Mouse (Mus musculus) embryonic facial prominence, embryonic 10.5 days (tissue): Measurements from ENCODE around the gene Cyb5d1. TPM values are rescaled to one million over a fixed set of nuclear protein-coding genes. Genes with fewer than 3 reads are reported as not detected.
"Not testable (repeated sequence)": the region's sequence is repeated elsewhere in the genome, so short reads cannot be mapped to it uniquely, and the experiment has no call there.

Experiments used
- DNase-seq: peaks from one replicate; pipeline ENCODE4 v3.0.0-alpha.2; 2017; ENCODE audit warnings: low spot score
- H3K27ac ChIP-seq: fragments of 300-500 bp; sonication (generic); replicated peaks from 2 replicates; pipeline ENCODE4 v1.5.1; 2016; ENCODE audit warnings: mild to moderate bottlenecking
- H3K27me3 ChIP-seq: fragments of 300-500 bp; sonication (generic); replicated peaks from 2 replicates; pipeline ENCODE4 v1.6.1; 2016; ENCODE audit warnings: low read depth, mild to moderate bottlenecking; ENCODE audit not compliant: poor library complexity, severe bottlenecking
- H3K36me3 ChIP-seq: fragments of 300-500 bp; sonication (generic); replicated peaks from 2 replicates; pipeline ENCODE4 v1.6.1; 2016; ENCODE audit warnings: mild to moderate bottlenecking, moderate library complexity
- H3K4me1 ChIP-seq: fragments of 300-500 bp; sonication (generic); 2 replicates; pipeline ENCODE4 v1.6.1; 2016
- H3K4me3 ChIP-seq: fragments of 300-500 bp; sonication (generic); 2 replicates; pipeline ENCODE4 v1.5.1; 2016; ENCODE audit warnings: mild to moderate bottlenecking, moderate library complexity
- H3K9me3 ChIP-seq: fragments of 300-500 bp; sonication (generic); 2 replicates; pipeline ENCODE4 v1.6.1; 2016; ENCODE audit warnings: mild to moderate bottlenecking
- WGBS: fragments of 180-500 bp; shearing (Covaris S2); methylation state at CpG from one replicate; pipeline ENCODE4 v1.1.7; 2016; 5-methylcytosine and 5-hydroxymethylcytosine counted together
- polyA plus RNA-seq: library from polyadenylated mRNA; unstranded; fragments of >200 nt; fragmentation: Nextera tagmentation; extraction: Ambion mirVana; gene quantifications from 2 replicates; pipeline ENCODE4 v1.2.1, GENCODE M21; 2016

The Cyb5d1 gene
- polyA plus RNA-seq, 1 experiment from 2014 or later: 49.3 TPM

GRCm38 (mm10) chr11:69398059-69398458, 2.6 kb upstream of the Cyb5d1 start, which contains the start of gene Tmem88:
TSS of gene Tmem88 (minus strand) at chr11:69398234.
- Histone ChIP-seq H3K4me3 (peak within 1 kb of the TSS; percentile 71), H3K27ac (peak within 1 kb of the TSS; percentile 93), H3K36me3 (peaks cover 42% of the 10 kb centered on the region), H3K27me3 (peaks cover 18% of the 10 kb centered on the region), H3K4me1 (peaks cover 62% of the 10 kb centered on the region), H3K9me3 (no peaks in the 10 kb centered on the region)
- DNase-seq: peak; percentile 77
- WGBS: 3% methylated on average over 16 of the region's 16 CpGs

GRCm38 (mm10) chr11:69397581-69398057, 2.2 kb upstream of the Cyb5d1 start:
- H3K27ac ChIP-seq: peak overlapping the region; percentile 93

DNA sequence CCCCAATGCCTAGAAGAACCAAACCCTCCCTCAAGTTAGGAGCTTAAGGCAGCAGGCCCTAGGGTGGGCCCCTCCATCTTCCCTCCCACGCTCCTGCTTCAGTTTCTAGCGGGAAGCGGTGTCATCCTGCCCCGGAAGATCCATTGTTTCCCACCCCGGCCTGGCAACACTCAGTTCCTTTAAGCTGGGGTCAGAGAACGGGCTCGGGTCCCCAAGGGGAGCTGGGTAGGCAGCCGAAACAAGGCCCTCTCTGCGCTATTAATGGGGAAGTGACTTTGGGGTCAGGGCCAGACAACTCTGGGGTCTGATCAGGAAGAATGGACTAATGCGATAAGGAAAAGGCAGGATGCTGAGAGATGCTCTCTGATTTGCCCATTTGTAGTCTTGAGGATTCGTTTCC, 1.3 kb upstream of the Cyb5d1 start:
- Histone ChIP-seq H3K9me3 (no peaks in the 10 kb centered on the region), H3K4me1 (peaks cover 62% of the 10 kb centered on the region), H3K4me3 (peak overlapping the region; percentile 71), H3K27me3 (peaks cover 18% of the 10 kb centered on the region), H3K36me3 (peaks cover 39% of the 10 kb centered on the region), H3K27ac (peak overlapping the region; percentile 93)
- peak; percentile 53 for DNase-seq
- 26% methylated on average over 11 of the region's 11 CpGs for WGBS

More at GRCm38 (mm10) chr11:69397581-69398057, 2.2 kb upstream of the Cyb5d1 start:
- no peaks in the 10 kb centered on the region for H3K9me3 ChIP-seq
- H3K4me3 ChIP-seq: peak overlapping the region; percentile 71
- peaks cover 62% of the 10 kb centered on the region for H3K4me1 ChIP-seq
- WGBS: 5% methylated on average over 24 of the region's 24 CpGs
- H3K36me3 ChIP-seq: peaks cover 42% of the 10 kb centered on the region
- DNase-seq: peak; percentile 68
- peaks cover 18% of the 10 kb centered on the region for H3K27me3 ChIP-seq

GRCm38 (mm10) chr11:69395634-69396373, 373 bp upstream of the Cyb5d1 start:
- H3K27ac ChIP-seq: peak overlapping the region; percentile 93
- under 1% methylated on average over 48 of the region's 48 CpGs for WGBS
- H3K4me1 ChIP-seq: peaks cover 54% of the 10 kb centered on the region
- no peaks in the 10 kb centered on the region for H3K9me3 ChIP-seq
- DNase-seq: peak; percentile 95
- H3K4me3 ChIP-seq: peak overlapping the region; percentile 71
- H3K36me3 ChIP-seq: peaks cover 29% of the 10 kb centered on the region
- H3K27me3 ChIP-seq: peaks cover 13% of the 10 kb centered on the region

GRCm38 (mm10) chr11:69394591-69395167, 752 bp downstream of the Cyb5d1 start:
- Histone ChIP-seq H3K4me3 (peak overlapping the region; percentile 71), H3K4me1 (peaks cover 49% of the 10 kb centered on the region), H3K27ac (peak overlapping the region; percentile 93), H3K36me3 (peaks cover 18% of the 10 kb centered on the region)
- peak; percentile 45 for DNase-seq
- not testable (repeated sequence) for H3K9me3 ChIP-seq, H3K27me3 ChIP-seq
- 2% methylated on average over 31 of the region's 31 CpGs for WGBS

DNA sequence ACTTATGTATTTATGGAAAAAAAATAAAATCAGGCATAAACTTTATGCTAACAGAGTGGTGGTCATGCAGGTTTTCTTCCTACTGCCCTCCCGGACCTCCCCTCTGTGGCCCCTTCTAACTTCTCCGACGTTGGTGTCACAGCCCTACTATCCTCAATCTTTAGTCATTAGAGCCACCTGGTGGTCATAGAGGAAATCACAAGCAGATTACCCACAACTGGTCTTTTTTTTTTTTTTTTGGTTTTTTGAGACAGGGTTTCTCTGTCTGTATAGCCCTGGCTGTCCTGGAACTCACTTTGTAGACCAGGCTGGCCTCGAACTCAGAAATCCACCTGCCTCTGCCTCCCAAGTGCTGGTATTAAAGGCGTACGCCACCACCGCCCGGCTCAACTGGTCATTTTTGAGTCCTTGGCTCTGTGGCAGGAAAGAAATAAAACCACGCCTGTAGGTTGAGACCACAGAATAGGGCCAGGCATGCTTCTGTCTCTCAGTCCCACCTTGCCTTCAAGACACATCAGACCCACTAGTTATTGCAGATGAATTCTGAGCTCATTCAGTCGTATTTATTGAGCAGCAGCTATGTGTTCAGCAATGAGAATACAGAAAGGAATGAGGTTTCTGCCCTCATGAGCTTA, 4.9 kb downstream of the Cyb5d1 start:
- 52% methylated on average over 10 of the region's 10 CpGs for WGBS
- no peaks in the 10 kb centered on the region for H3K27me3 ChIP-seq
- no peak overlapping the region for H3K27ac ChIP-seq
- no peaks in the 10 kb centered on the region for H3K9me3 ChIP-seq
- DNase-seq: peak; percentile 68
- peaks cover 9% of the 10 kb centered on the region for H3K36me3 ChIP-seq
- no peak overlapping the region for H3K4me3 ChIP-seq
- peaks cover 13% of the 10 kb centered on the region for H3K4me1 ChIP-seq

DNA sequence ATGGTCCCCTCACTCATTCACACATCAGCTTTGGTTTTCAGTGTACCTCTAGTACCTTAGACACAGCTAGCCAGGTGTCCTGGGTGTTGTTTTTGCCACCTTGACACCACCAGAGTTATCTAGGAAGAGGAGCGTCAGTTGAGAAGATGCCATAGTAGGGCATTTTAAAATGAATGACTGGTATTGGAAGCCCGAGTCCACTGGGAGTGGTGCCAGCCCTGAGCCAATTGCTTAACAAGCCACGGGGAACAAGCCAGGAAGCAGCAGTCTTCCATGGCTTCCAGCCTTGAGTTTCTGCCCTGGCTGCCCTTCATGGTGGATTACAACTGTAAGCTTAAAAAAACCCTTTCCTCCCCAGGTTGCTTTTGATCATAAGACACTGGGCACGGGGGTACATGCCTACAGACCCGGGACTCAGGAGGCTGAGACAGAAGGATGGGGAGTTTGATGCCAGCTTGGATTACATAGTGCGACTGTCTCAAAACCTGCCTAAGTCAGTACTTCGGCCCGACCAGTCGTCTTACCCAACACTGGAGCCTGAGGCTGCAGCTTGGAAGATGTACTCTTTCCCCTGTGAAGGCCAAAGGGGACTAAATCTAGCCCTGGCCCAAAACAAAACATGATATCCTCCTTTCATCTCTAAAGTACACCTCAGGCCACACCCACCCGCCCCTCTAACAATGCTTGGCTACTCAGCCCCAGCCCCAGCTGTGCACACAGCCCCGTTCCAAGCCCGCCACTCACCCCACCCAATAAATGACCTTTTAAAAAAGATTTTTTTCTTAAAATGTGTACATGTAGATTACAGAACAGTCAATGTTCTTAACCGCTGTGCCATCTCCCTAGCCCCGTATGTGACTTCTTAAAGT, 5.7 kb downstream of the Cyb5d1 start:
- peaks cover 13% of the 10 kb centered on the region for H3K4me1 ChIP-seq
- no peaks in the 10 kb centered on the region for H3K27me3 ChIP-seq
- no peak for DNase-seq
- H3K27ac ChIP-seq: no peak overlapping the region
- H3K36me3 ChIP-seq: peaks cover 9% of the 10 kb centered on the region
- no peak overlapping the region for H3K4me3 ChIP-seq
- WGBS: 71% methylated on average over 14 of the region's 14 CpGs
- no peaks in the 10 kb centered on the region for H3K9me3 ChIP-seq

DNA sequence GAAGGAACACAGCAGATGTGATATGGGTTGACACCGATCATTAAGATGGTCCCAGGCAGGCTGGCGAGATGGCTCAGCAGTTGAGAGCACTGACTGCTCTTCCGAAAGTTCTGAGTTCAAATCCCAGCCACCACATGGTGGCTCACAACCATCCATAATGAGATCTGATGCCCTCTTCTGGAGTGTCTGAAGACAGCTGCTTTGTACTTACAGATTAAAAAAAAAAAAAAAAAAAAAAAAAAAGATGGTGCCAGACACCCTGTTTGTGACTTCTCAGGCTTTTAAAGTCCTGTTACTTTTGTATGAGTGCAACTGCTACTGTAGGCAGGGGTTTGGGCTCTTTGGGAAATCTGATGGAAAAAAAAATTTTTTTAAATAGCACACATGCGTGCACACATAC, 6.8 kb downstream of the Cyb5d1 start:
- H3K27ac ChIP-seq: no peak overlapping the region
- 97% methylated on average over 4 of the region's 4 CpGs for WGBS
- no peaks in the 10 kb centered on the region for H3K9me3 ChIP-seq
- DNase-seq: no peak
- no peaks in the 10 kb centered on the region for H3K27me3 ChIP-seq
- H3K36me3 ChIP-seq: peaks cover 9% of the 10 kb centered on the region
- H3K4me3 ChIP-seq: no peak overlapping the region
- H3K4me1 ChIP-seq: peaks cover 7% of the 10 kb centered on the region

DNA sequence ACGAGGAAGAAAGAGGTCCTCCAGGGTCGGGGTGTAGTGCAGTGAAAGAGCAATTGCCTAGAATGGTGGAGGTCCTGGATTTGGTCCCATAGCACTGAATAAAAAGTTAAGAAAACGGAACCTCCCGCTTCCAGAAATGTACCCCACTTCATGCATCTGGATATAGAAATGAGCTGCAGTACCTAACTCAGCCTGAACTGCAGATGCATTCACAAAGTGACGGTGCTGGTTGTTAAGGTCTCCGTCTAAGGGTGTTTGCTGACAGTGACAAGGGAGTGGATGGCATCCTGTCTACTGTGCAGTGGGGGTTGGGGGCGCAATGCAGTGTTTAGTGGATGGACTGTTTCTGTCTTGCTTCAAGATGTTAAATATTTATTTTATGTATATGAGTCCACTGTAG, 8.7 kb downstream of the Cyb5d1 start:
- H3K4me1 ChIP-seq: peaks cover 7% of the 10 kb centered on the region
- H3K27ac ChIP-seq: no peak overlapping the region
- H3K4me3 ChIP-seq: no peak overlapping the region
- H3K27me3 ChIP-seq: no peaks in the 10 kb centered on the region
- H3K9me3 ChIP-seq: no peaks in the 10 kb centered on the region
- DNase-seq: no peak
- WGBS: 81% methylated on average over 7 of the region's 7 CpGs
- H3K36me3 ChIP-seq: peaks cover 7% of the 10 kb centered on the region

- 80% methylated on average over 6 of the region's 6 CpGs for WGBS
- Histone ChIP-seq H3K36me3 (peaks cover 10% of the 10 kb centered on the region; the same call in 1 of the 2 replicates), H3K27ac (no peak overlapping the region), H3K9me3 (no peaks in the 10 kb centered on the region), H3K27me3 (no peaks in the 10 kb centered on the region), H3K4me3 (no peak overlapping the region), H3K4me1 (peaks cover 4% of the 10 kb centered on the region)
- peak; percentile 6 for DNase-seq
These were observed 10.5 kb downstream of the Cyb5d1 start for GRCm38 (mm10) chr11:69384979-69385378.

- DNase-seq: no peak
- Histone ChIP-seq H3K27ac (no peak overlapping the region; the same call in 1 of the 2 replicates), H3K4me1 (no peaks in the 10 kb centered on the region), H3K4me3 (no peak overlapping the region), H3K9me3 (no peaks in the 10 kb centered on the region), H3K27me3 (no peaks in the 10 kb centered on the region), H3K36me3 (peaks cover 19% of the 10 kb centered on the region)
- WGBS: 70% methylated on average over 10 of the region's 10 CpGs
These were observed 12.8 kb downstream of the Cyb5d1 start for GRCm38 (mm10) chr11:69382478-69383105.
